Mouse (Mus musculus): ENCODE data around the gene Trp53tg5.

Trp53tg5 gene

DNA sequence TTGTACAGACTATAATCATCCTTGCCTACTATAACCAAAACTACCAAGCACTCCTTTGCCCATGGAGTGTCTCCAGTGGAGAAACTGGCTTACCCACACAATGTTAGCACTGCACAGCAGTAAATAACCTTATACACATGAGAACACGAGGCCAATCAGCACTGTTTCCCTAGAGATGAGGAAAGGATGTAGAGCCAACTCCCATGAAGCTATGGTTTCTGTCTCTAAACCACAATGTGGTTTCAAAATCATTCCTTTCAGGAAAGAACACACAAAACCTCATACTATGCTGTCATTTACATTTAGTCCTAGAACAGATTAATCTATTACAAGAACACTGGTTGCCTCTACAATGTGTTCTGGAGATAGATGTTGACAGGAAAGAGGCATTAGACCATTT lies 22.8 kb upstream of the Trp53tg5 start:
- DNase-seq (ENCODE audit: low read depth, low spot score) = no peak

DNA sequence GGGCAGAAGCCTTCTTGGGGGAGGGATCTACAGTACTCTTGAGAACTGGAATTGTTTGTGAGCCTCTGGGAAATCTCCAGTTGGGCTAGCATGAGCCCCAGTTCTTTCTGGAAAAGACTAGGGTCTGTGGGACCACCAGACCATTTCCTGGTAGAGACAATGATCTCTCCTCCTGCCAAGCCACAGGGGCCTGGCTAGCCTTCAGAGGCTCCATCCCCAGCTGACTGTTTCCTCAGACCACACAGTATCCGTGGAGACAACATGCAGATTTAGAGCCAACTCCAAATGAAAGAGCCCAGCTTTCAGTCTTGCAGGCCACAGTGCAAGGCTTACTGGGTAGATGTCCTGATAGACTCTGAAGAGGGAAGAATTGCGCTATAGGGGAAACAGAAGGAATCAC lies 20.6 kb upstream of the Trp53tg5 start:
- DNase-seq (ENCODE audit: low read depth, low spot score) = no peak

DNA sequence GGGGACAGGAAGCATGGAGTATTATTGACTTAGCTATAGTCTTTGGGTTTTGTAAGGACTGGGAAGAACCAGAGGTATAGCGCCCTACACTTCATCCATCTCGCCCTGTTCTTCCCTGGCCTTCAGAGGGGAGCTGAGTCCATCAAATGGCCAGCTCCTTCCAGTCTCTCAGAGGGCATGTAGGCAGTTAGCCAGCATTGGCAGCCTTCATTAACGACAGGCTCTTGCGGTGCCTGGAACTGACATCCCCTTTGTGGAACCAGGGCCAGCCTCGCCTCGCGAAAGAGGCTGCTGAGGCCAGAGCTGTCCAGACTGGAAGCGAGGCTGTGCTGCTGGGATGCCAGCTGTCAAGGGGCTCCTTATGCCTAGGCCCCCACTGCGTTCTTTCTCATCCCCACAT lies 14.3 kb upstream of the Trp53tg5 start:
- DNase-seq (ENCODE audit: low read depth, low spot score) = no peak

DNA sequence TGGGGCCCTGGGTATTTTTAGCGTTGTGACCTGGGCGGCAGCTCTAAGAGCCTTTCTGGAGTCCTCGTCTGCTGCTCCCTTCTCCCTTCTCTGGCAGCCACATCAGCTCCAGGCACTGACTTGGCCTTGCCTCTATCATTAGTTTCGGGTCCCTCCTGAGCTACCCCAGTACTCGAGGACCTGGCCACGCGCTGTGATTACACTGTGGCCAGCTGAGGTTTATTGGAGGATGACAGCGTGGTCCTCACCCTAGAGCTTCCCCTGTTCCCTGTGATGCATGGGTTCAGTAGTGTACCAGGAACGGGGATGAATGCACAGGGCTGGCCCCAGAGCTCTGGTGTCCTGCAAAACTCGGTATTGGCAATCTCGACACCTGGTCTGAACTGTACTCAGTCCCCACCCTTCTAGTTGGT lies 13.6 kb upstream of the Trp53tg5 start:
- DNase-seq (ENCODE audit: low read depth, low spot score) = no peak

DNA sequence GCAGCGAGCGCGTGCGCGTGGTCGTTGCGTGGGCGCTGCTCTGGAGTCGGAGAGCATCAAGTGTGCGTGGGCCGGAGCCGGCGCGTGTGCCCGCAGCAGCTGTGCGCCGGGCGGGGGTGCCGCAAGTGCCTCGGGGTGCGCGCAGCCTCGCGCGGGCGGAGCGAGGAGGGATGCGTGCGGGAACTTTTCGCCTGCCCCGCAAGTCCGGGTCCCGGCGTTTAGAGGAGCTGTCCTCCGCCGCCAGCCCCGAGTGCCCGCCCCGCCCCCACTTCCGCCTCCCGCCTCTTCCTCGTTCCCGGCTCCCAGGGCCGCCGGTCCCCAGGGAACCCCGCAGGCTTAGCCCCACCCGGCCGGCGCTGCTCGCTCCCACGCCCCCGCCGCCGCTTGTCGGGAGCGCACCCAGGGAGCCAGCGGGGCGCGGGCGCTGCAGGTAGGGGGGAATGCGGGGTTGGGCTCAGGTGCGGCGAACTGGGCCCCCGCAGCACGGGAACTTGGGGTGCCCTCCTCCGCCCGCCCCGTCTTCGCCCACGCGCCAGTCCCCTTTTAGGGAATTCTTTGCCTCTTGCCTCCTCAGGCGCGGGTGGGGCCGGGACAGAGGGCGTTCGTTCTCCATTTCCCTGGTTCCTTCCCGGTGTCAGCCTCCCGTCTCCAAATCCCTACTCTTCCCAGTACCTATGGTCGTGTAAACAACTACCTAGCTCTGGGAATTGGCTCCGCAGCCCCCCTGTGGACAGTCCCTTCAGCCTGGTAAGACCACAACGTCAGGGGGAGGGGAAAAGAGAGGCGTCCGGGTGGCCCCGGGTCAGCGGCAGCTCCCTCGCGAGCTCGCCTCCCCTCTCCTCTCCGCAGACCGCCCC lies 13.0 kb upstream of the Trp53tg5 start:
- peak; percentile 29 for DNase-seq (ENCODE audit: low read depth, low spot score)

DNA sequence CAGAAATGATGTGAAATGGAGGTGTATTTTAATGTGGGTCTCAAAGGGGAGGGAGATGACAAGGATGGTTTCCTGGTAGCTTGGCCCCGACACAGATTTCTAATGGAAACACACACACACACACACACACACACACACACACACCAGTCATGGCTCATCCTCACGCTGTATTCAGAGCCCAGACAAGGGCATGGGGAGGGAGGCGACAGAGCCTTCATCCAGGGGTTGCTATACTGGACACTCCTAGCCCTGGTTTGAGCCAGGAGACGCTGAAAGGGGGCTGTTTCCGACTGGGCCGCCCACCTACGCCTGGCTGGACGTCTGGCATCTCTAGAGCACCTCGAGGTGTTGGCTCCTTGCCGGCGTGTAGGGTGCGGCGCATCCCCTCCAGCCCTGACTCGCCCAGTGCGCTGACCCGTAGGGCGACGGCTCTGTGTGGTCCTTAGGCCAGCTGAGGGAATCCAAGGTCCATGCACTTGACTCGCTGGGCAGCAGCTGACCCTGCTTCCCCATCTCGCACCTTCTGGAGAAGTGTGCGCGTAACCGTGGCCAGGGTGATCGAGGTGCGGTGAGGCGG lies 12.2 kb upstream of the Trp53tg5 start, which contains the start of gene Dbndd2:
Dbndd2 (plus strand) TSS at position 426 of the 577 bp plus-strand sequence.
- DNase-seq (ENCODE audit: low read depth, low spot score) = no peak

DNA sequence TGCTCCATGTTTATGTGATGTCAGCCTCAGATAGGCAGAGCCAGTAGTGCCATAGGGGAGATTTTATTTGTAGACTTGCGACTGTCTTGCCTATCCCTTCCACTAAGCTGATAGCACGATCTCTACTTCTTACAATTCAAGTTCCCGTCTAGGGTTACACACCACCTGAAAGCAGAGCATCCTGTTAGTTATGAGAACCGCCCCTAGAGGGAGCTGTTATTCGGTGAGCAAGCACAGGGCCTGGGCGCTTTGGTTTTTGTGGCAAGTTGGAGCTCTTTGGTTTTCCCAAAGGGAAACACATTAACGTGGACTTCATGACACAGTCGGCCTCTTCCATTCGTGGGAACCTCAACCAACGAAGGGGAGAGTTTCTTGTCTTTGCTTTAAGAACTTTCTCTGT lies 3.3 kb downstream of the Trp53tg5 start:
- DNase-seq (ENCODE audit: low read depth, low spot score) = peak; percentile 83

DNA sequence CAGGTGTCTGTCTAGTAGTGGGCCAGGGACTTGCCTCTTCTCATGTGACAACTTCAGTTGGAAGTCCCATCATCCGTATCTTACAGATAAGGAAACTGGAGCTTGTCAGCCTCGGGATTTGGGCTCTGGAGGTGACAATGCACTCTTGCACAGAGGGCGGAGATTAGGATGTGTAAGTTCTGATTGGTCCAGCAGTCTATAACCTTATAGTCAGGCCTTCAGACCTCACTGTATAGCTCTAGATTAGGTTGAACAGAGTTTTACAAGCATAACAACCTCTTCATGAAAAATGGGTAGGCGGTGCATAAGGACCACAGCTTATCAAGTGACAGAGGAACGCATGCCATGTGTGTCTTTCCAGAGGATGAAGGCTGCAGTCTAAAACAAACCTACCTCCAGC lies 6.7 kb downstream of the Trp53tg5 start:
- DNase-seq (ENCODE audit: low read depth, low spot score) = no peak

DNA sequence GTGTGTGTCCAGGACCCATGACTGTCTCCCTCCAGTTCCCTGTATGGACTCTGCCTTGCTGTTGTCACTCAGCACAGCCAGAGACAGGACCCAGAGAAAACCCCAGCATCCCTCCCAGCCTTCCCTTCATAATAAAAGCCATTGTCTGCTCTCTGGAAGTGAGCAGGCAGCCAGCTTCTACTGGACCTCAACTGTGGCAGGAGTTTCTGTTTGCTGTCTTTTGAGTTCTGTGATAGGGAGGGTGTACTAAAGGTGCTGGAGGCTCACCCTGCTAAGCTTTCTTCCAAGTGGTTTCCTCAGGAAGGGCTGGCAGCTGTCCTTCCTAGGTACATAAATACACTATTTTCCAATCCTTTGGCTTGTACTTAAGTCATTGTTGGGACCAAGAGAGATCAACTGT lies 8.4 kb downstream of the Trp53tg5 start:
- no peak for DNase-seq (ENCODE audit: low read depth, low spot score)

DNA sequence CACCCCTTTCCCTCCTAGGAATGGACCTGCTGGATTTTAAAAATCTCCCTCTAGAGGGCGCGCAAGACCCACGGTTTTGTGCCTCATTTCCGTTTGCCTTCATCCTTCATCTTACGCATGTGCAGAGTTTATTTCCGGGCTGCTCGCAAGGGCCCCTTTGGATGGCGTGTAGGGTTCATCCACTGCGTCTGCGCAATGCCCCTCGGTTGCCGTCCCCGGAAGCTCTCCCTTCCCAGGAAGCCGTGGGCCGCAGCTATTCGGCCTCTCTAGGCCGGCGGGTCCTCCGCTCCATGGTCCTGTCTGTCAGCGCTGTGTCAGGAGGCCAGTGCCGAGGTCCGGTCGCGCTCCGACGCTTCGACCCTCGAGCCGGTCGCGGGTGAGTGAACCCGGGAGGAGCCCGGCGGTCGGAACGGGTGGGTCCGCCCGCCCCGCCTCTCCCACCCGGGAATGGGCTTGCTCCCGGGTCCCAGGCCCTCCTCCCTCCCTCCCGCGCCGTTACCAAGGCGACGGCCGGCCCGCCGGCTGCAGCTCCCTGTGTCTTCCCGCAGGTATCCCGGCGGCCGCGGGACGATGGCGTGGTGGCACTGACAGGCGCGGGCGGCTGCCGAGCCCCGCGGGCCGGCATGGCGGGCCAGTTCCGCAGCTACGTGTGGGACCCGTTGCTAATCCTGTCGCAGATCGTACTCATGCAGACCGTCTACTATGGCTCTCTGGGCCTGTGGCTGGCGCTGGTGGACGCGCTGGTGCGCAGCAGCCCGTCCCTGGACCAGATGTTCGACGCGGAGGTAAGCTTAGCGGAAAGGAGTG lies 12.6 kb downstream of the Trp53tg5 start, which contains the start of gene Gm20458:
Gm20458 (plus strand) TSS at position 223 of the 807 bp plus-strand sequence.
- DNase-seq (ENCODE audit: low read depth, low spot score) = peak; percentile 99

DNA sequence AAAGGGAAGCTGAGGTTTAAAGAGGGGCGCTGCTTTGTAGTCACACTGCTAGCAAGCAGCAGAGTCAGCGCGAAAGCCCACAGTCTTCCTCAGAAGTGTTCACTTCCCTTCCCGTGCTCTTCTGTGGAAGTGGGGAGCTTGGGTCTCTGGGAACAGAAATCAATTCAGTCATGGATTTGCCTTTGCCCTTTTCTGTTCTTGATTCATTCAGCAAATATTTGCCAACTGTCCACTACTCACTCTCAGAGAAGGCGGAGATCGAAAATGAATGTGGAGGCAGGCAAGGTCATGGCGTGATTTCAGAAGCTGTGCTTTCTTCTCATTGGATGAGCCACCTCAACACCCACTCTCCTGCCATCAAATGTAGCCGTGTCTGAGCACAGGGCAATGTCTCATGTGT lies 15.0 kb downstream of the Trp53tg5 start:
- no peak for DNase-seq (ENCODE audit: low read depth, low spot score)

DNA sequence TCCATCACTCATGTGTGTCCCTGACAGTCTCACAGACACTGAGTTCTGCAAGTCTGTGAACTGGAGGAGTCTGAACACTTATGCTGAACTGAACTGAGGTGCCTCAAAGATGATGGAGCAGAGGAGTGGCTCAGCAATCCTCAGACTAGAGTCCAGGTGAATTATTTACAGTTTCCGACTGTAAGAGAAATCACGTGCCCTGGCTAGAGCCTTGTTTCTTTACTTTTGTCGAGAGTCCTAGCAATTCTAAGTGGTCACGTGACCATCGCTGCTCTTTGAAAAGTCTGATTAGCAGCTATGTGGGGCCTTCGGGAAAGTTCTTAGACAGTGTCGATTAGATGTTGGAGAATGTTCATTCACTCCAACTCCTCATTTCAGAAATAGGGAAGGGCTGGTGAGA lies 15.6 kb downstream of the Trp53tg5 start:
- no peak for DNase-seq (ENCODE audit: low read depth, low spot score)

DNA sequence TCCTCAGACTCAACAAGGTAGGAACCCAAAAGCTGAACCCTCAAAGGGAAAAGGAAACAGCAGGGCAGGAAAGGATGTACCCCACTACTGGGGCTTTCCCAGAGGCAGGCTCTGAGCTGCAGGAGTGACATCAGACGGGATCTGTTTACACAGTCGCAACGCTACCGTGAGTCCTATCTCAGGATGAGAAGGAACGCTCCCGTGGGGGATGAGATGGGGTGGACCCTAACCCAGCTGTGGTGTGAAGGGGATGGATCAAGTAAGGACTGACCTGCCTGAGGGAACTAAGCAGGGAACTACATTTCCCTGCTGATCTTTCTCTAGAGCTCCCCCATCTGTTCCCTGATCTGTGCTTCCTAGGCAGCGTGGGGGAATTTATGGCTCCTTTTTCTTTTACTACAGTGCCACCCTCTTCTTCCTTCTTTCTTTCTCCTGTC lies 16.6 kb downstream of the Trp53tg5 start, which contains the start of gene Sys1:
Sys1 (plus strand) TSS at position 101 of the 437 bp plus-strand sequence.
- DNase-seq (ENCODE audit: low read depth, low spot score) = peak; percentile 35

DNA sequence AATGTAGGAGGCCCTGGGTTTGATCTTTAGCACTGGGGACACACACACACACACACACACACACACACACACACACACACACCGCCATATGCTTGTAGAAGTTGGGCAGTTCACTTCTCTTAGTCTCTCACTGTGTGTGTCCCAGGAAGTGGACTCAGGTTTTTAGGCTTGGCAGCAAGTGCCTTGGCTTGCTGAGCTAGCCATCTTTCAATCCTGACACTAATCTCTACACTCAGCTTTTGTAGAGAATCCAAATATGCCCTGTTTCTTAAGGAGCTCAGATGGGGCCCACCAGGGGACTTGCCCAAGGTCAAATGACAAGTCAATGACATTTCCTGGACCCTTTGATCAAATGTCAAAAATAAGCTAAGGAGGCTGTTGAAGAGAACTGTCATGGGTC lies 17.1 kb downstream of the Trp53tg5 start:
- DNase-seq (ENCODE audit: low read depth, low spot score) = no peak

DNA sequence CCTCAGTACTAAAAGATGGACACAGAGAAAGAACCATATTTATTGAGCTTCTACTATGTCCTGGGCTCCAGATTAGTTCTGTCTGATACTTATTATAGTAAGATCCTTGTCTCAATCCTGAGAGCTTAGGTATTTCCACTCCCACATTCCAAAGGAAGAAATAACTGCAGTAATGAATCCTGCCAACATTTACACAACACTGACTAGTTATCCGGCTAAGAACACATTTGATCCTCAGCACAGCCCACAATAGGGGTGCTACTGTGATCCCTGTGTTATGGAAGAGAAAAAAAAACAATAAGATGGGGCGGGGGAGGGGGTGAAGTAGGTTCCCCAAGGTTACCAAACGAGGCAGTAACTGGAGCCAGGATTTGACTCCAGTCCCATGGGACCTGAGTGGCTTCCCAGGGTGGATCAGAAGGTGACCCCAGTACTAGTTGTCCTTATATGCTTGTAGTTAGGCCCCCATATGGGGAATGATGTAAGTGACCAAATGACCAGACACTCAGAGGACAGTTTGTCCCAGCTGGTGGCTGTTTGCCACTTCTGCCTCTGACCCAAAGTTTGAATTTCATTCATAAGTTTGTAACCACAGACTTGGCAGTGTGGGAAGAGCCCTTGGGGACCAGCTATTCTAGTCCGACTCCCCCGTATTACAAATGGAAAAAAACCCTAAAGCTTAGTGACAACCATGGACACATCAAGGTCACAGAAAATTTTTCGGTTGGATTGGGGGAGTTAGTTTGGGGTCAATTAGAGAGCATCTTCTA lies 17.9 kb downstream of the Trp53tg5 start:
- DNase-seq (ENCODE audit: low read depth, low spot score) = peak; percentile 34

DNA sequence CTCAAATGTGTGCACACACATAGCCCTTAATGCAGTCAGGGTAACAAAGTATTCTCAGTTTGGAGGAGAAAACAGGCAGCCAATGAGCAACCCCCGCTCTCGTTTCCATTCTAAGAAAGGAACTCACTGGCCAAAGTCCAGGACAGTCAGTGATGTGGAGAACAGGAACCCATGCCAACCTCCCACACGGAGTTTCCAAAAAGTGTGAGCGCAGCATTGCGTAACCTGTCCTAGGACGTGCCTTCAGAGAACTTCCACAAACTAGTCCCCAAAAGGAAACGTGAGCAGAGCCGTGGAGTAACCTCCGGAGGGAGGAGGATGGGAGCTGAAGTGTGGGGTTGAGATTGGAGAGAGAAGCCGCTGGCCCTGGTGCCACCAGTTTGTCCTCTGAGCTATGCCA lies 18.7 kb downstream of the Trp53tg5 start:
- no peak for DNase-seq (ENCODE audit: low read depth, low spot score)

DNA sequence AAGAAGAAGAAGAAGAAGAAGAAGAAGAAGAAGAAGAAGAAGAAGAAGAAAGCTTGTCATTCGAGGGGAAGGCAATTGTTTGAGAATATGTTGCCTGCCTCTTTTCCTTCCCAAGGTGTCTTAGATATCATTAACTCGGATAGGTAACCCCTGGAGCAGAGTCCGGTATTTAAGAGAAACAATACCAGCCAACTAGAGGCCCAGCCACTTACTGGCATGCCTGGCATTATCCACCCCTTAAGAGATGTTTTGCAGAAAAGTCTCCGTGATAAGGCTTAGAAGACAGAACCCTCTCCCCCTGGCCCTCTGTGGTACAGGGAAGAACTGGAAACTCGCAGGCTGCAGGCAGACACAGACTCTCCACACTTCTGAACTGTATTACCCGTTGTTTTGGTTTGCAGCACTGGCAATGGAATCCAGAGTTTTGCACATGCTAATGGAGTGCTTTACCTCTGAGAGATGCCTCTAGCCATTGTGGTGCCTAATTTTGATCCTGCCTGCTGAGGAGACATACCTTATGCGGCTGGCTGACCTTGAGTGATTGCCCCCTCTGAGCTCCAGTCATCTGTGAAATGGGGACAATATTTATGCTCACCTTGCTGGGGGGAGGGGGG lies 19.5 kb downstream of the Trp53tg5 start:
- DNase-seq (ENCODE audit: low read depth, low spot score) = peak; percentile 23

DNA sequence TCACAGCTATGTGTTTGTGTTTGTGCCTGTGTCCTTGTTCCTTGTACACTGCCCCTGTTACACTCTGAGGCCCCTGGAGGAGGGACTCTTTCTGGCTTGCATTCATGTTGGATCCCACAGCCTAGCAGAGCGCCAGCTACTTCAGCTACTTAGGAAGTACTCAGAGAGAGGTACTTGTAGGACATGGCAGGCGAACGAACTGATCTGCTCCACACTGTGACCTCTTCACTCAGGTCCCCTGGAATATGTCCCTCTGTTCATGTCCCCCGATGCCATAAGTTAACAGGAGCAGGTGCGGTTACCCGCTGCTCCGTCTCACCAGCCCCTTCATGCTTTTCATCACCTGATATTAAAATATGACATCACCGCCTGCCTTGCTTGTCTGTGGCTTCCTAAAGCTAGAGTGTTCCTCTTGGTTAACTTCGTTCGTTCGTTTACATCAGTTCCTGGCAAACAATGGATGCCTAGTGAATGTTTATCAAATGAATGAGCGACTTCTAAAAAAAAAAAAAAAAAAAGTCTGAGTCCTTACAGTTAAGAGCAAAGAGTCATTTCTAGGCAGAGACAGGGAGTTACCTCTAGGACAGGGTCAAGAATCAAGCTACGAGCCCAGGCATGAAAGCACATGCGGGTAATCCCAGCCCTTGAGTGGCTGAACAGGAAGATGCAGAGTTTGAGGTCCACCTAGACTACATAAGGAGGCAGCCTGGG lies 20.3 kb downstream of the Trp53tg5 start:
- no peak for DNase-seq (ENCODE audit: low read depth, low spot score)

DNA sequence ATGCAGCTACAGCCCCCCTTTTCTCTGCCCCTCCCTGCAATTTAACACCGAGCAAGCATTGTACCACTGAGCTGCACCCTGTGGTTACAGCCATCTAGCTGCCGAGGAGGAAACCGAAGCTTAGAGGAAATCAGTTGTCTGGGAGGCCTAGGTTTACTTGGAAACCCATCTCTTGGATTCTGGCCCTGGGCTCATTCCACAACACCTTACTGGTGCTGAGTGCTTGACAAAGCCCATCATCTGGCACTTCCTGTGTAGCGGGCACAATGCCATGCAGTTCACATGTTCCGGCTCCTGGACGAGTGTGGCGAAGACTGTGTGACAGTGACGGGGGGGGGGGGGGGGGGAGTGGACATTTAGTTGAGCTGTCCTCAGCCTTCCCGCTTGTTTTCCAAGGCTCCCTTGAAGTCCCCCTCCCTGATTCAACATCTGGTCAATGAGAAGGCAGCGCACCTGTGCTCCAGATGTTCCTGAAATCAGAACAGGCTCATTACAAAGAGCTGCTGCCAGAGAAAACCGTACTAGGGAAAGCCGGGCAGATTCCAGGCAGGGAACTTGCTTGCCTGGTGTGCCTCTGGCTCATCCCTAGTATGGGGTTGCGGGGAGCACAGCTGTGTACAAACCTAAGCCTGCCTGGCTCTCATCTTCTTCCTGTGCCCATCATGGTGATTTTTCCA lies 21.4 kb downstream of the Trp53tg5 start:
- DNase-seq (ENCODE audit: low read depth, low spot score) = no peak
